Mouse (Mus musculus) urinary bladder, adult 18-20 months (tissue): ENCODE measurements around the gene Tsacc.
"Not testable (repeated sequence)": the region's sequence is repeated elsewhere in the genome, so short reads cannot be mapped to it uniquely, and the experiment has no call there.

ENCODE experiments used
- DNase-seq, 2 experiments: peaks; one replicate each; pipeline ENCODE4 v3.0.0; 2022; ENCODE audit warnings: low spot score in 2 of 2, mixed read lengths in 2 of 2

Tsacc gene

DNA sequence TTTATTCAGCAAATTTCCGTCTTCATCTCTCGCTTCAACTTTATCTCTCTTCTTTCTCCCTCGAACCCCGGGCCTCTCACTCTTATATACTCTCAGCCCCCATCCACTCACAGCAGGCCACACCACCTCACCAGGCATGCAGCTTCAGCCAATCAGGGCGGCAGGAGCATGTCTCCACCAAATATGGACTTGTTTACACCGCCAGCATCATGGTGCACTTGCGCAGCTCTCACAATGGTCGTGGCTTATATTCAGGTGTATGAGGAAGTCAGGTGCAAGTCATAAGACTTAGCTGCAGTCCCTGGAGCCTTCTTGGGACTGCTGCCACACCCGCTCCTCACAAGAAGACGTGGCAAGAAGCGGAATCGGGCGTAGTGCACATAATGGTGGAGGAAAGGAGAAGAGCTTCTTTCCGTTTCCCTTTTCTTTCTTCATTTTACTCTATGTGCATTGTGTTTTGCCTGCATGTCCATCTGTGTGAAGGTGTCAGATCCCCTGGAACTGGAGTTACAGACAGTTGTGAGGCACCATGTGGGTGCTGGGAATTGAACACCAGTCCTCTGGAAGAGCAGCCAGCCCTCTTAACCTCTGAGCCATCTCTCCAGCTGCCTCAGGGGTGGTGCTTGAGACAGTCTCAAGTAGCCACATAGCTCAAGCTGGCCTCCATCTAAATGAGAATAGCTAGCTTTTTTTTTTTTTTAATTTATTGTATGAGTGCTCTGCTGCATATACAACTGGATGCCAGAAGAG lies 11.8 kb downstream of the Tsacc start:
- not testable (repeated sequence) for DNase-seq

DNA sequence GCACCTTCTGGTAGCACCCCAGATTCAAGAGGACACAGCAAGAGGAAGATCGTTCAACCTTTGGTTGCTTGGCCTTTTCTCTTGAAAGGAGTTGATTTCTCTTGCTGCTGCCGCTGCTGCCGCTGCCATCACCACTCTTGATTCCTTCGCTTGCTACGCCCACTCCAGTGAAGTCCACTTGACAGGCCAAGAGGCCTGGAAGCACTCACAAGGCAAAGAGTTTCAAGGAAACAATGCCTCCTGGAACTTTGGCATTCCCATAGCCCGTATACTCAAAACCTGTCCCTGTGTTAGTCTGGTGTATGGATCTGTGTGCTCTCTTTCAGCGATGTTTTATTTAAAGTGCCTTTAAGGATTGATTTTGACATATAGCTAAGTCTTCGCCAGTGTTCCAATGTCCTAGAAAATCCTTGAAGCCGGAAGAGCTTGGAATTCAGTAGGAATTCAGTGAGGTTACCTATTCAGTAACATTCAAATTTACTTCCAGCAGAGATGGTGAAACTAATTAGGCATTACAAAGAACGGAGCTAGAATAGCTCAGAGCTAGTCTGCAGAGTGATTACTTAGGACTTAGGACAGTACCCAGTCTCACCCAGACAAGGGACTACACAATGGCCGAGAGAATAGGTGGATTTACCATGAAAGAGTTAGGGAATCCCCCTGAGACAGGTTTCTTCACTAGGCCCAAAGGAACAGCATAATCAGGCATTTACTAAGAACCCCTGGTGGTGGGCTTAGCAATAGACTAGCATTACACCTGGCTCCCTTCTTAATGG lies 15.5 kb downstream of the Tsacc start:
- not testable (repeated sequence) for DNase-seq

DNA sequence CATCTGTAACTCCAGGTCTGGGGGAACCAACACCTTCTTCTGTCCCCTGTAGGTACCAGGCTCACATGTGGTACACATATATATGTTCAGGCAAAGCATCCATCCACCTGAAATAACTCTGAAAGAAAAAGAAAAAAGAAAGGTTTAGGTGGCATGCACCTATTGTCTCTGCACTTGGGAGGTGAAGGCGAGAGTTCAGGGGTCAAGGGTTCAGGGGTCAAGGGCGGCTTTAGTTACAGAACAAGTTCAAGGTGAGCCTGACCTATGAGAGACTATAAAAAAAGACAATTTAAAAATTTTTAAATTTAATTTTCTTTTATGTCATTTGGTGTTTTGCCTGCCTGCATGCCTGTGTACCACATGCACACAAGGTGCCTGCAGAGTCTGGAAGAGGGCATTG lies 16.8 kb downstream of the Tsacc start:
- no peak for DNase-seq

DNA sequence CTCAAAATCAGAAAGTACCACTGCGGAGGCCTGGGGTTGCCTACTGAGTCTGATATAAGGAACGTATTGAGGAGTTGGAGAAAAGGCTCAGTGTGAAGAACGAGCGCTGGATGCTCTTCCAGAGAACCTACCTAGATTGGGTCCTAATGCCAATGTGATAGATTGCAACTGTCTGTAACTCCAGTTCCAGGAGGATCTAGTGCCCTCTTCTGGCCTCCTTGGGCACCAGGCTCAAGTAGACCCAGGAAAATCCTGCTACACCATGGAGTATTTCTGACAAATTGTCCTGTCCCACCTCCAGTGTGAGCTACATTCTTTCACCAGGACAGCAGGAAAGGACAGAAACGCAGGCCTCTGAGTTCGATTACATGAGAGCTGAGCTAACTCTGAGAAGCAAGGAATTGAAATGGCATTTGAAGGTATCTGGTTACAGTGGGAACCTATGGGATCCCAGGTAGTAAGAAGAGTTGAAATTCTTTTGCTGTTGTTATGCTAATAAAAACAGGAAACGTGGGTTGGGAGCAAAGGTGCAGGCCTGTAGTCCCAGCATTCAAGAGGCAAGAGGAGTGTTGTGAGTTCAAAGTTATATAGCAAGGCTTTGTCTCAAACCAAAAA lies 20.2 kb downstream of the Tsacc start:
- peak in 1 of 2 experiments; percentile 28 for DNase-seq

DNA sequence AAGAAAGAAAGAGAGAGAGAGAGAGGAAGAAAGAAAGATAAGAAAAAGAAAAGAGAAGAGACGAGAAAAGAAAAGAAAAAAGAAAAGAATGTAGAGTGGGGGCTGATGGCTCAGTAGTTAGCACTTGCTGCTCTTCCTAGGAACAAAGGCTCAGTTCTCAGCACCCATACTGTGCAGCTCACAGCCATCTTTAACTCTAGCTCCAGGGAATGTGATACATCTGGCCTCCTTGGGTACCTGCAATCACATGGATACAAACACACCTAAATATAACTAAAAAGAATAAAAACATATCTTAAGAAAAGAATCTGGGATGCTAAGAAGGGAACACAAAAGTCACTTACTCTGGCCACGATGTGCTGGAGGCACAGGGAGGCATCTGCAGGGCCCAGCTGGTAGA lies 20.7 kb downstream of the Tsacc start:
- DNase-seq: no peak

DNA sequence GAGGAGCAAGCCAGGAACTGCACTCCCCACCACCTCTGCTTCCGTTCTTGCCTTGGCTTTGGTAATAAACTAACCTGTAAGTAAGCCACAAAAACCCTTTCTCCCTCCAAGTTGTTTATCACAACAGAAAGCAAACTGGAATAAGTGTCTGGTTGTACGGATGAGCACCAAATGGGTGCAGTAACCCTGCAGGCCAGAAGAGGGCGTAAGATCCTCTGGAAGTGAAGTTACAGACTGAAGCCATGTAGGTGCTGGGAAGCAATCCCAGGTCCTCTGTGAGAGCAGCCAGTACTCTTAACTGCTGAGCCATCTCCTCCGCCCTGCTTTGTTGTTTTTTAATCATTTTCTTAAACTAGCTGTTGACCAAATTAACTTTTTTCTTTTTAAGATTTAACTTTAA lies 22.8 kb downstream of the Tsacc start:
- no peak for DNase-seq

DNA sequence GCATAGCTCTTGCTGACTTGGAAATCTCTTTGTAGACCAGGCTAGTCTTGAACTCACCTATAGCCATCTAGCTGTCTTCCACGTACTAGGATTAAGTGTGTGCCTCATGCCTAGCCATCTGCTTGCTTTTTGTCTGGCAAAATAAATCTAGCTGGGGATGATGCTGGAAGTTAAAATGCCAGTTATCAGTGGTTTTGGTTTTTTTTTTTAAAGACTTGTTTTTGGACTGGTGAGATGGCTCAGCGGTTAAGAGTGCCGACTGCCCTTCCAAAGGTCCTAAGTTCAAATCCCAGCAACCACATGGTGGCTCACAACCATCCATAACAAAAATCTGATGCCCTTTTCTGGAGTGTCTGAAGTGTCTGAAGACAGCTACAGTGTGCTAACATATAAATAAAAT lies 24.9 kb downstream of the Tsacc start:
- DNase-seq: no peak

DNA sequence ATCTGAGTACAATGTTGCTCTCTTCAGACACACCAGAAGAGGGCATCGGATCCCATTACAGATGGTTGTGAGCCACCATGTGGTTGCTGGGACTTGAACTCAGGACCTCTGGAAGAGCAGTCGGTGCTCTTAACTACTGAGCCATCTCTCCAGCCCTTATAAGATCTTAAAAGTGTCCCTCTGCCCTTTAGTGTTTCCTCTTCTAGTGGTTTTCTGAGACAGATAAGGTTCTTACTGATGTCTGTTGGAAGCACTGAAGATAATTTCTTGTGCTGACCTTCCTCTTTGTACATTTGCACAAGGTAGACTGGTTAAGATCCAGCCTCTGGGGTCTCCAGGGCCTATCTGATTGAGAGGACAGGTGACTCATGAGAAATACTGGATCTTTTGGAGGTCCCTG lies 25.5 kb downstream of the Tsacc start:
- DNase-seq: not testable (repeated sequence)

DNA sequence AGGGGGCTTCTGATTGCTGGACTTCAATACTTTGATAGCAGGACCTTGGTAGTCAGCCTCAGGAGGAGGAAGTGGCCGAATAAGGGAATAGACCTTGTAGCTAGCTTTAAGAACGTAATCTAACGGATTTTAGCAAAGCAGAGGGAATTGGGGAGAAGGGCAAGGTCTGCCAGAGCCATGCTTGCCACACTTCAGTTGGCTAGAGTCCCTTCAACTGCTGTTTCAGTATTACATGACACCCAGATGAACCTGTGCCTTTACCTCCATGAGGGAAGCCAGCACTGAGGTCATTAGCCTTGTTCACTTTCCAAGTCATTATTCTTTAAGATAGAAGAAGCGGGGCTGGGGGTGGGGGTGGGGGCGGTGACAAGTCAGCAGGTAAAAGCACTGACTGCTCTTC lies 27.8 kb downstream of the Tsacc start:
- no peak for DNase-seq

DNA sequence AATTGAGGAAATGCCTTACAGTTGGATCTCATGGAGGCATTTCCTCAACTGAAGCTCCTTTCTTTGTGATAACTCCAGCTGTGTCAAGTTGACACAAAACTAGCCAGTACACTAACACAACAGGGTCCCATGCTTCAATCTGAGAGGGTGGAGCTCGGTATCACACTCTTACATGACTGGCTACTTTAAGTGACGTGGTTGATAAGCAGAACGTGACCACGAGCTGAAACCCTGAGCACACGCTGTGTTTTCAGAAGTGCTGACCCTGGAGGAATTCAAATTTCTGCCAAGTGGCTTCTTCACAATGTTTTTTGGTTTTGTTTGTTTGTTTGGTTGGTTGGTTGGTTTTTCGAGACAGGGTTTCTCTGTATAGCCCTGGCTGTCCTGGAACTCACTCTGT lies 28.8 kb downstream of the Tsacc start:
- DNase-seq: not testable (repeated sequence)

DNA sequence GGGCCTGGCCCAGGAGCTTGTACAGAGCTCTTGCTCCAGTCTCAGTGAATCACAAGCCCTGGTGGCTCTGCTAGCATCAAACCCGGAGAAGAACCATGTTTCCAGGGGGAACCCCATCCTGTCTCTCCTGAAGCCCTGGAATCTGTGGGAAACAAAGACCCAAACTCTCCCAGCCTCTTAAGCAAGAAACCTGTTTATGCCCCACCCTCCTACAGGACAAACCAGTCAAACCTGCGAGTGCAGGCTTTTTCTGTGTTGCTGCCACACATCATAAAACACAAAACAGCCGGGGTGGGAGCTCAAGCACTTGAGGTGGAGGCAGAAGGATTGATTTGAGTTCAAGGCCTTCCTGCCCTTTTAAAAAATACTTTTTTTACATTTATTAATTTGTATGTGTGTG lies 34.5 kb downstream of the Tsacc start:
- DNase-seq: peak; percentile 36

DNA sequence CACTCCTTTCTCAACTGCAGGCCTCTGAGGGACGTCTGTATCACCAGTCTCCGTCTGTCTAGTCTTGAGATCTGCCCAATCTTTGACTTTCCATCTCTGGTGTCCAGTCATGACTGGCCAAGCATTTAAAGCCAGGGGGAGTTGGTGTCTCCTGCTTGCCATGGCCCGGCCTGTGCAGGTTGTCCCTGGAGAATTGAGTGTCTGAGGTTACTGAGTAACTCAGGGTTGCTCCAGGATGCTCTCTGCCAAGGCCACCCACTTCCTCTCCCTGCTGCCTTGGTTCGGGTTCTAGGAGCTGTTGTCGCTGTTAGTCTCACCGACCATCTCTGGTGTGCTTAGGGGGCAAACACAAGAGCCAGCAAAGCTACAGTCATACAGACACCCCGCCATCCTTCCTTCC lies 40.4 kb downstream of the Tsacc start:
- DNase-seq: no peak

DNA sequence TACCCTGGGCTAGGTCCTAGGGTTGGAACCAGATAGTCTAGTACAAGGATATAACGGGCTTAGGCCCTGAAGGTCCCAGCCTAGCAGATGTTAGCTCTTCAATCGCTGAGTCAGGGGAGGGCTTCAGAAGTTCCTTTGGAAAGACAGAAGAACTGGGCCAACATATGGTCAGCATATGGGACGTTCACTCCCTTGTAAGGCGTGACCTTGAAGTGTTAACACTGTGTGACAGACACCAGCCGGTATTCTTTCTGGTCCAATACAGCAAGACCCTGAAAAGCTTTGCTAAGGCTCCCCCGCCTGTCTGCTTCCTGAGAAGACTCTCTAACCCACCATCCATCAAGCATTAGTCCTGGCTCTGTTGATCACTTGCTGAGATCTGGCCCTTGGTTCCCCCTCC lies 40.8 kb downstream of the Tsacc start:
- DNase-seq: no peak

DNA sequence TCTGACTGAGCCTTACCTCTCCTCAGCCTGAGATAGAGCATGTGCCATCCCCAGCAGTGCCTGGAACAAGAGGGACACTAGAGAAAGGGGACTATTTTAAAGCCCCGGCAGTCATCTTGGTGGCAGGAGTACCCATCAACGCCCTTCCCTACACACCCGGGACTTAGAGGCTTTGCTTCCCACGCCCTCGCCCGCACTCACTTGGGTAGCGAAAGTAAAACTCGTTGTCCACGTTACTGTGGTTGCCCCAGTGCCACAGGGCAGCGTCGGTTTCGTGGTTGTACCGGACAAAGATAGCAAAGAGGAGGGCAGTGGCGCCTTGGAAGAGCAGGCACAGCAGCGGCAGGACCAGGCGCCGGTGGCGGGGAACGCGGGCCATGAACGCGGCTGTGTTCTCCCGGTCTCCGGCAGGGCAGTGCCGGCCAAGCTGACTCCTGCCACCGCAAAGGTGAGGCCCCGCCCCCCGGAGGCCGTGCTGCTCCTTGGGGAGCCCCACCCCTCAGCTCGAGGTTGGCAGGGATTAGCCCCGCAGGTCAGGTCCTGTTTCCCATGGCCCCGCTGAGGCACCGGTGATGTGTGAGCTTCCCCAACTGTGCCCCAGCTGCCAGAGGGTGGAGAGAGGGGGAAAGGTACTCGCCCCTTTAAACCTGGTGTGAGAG lies 42.4 kb downstream of the Tsacc start, which contains the start of gene Rhbg:
TSS of gene Rhbg (minus strand) at position 442 of the 659 bp plus-strand sequence.
- peak; percentile 67 to 84 for DNase-seq

DNA sequence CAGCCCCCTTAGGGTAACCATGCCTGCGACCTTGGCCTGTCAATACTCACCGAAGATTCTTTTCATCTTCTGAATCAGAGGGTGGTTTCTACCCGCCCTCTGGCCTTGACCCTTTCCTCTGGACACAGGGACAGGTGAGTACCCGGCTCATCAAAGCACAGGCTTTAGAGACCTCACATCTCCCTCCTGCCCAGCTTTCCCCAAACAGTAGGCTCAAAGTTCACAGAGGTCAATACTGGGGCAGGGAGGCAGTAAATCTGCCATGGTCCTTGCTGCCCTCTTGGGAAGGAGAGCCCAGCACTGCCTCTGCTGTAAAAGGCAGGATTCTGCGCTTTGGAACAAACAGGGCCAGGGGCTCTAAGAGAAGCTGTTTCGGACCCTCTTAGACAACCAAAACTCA lies 44.1 kb downstream of the Tsacc start:
- no peak for DNase-seq

DNA sequence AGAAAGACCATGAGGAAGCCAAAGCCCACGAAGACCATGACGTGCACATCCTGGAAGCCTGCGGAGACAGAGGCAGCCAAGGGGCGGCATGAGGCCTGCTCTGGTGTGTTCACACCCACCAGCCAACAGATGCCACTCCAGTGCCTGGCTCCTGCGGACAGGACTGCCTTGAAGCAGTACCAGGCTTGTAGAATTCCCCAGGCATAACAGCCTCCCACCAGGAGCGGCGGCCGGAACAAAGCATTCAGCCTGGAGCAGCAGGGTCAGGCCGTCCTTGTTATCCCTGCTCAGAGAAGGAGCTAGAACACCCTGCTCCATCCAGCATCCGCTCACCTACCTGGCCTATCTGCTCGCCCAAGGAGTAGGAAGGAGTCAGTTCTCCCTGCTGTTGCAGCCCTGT lies 48.4 kb downstream of the Tsacc start:
- DNase-seq: no peak

DNA sequence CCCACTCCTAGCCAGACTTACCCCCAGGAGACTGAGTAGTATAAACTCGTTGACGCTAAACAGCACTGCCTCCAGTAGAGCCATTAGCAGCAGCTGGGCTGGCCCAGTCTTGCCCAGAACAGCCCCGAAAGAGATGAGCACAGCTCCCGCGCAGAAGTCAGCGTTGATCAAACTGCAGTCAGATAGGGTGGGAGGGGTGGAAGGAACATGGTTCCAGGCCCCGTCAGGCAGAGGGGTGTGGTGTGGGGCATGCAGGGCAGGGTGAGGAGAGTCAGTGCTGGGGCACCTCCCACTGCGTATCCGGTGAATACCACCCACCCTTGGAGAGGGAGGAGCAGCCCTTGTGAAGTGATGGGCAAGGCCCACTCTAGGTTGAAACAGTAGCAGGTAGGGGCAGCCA lies 49.1 kb downstream of the Tsacc start:
- DNase-seq: no peak

DNA sequence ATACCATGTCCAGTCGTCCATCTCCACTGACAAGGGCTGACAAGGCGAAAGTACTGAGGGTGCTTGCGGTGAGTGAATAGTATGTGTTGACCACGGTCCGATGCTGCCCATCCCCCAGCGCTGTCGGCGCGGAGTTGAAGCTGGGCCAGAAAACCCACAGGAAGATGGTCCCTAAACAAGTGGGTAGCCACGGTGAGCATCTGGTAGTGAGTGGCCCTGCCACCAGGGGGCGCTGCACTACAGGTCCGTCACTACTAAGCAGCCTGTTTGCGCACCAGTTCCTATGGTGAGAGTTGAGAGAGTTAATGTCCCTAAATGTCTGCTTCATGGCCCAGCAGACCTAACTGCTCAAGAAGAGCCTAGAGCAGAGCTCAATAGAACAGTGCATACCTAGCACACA lies 51.0 kb downstream of the Tsacc start:
- DNase-seq: peak; percentile 30 to 66

DNA sequence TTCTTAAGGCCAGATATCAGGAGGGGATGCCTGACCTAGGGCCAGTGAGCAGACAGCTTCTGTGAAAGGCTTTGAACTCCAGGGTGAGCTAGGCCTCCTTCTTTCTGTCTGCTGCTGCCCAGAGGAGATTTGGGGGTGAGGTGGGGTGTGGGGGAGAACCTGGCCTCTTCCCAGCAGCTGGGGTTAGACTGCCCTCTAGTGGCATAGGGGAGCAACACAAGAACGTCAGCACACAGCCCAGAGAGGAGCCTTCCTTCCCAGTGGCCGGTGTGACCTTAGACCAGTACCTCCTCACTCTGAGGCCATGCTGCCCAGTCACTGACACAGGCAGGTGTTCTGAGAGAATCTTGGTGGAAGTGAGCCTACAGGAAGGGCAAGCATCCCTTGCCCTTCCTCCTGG lies 52.7 kb downstream of the Tsacc start:
- DNase-seq: peak in 1 of 2 experiments; percentile 11

DNA sequence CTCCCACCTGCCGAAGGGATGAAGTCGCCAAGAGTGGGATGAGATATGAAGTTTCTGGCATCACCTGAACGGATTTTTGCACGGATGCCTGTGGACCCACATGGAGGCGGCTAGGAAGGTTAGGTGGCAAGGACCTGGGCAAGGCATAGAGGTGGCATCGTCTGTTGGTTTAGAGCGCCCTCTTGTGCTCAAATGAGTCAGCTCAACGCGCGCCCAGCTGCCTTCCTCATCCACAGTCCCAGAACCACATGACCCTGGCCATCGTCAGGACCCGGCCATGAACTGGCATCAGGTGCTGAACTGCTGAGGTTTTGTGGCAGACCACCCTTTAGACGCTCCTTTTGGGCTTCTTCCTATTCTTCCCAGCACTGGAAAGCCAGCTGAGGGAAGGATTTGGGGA lies 54.3 kb downstream of the Tsacc start:
- DNase-seq: peak; percentile 45 to 58

DNA sequence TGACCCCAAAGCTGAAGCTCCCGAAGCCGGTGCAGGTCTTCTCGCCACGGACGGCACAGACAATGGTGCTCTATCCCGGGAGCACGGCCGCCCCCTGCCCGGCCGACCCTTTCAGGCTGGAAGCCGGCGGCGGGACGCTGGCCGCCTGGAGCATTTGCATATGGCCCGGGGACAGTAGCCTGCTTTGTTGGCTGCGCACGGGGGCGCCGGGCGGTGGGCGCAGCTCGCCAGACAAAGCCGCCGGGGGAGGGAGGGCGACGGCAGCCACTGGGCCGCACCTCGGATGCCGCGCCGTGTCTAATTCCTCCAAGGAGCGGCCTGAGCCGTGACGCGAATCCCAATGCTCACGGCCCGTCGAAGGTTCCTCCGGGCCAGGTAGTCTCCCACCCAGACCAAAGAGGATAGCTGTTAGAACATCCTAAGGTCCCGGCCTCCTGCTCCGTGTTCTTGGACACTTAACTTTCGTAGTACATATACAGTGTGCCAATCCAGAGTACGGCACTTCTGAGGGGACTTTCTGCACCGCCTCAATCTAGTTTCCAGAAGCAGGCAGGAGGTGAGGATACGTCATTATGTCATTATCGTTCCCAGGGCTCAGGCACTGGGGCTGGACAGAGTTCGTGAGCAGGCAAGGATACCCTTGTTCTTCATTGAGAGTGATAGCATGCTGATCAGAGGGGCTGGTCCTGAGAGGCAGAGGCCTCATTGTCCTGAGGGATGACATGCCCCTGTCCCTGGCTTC lies 55.6 kb downstream of the Tsacc start:
- no peak for DNase-seq

DNA sequence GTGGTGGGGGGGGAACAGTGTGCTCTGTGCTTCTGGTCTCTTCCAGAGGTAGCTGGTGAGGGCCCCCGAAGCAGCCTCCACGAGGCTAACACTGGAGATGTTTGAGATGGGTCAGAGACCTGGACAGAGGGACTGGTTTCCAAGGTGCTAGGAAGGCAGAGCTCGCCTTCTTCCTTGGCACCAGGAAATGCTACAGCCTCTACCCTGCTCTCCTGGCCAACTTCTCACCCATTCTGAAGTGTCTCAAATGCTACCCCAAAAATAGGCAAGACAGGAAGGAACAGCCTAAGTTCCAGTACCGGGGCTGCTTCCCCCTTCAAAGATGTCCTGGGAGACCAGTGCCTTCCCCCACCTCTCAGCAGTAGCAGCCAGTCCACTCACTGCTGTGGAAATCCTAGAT lies 57.4 kb downstream of the Tsacc start:
- DNase-seq: no peak
